Mouse (Mus musculus) adrenal gland, adult 10 weeks (tissue): ENCODE measurements around the gene Egfem1. TPM values are rescaled to one million over a fixed set of nuclear protein-coding genes. Genes with fewer than 3 reads are reported as not detected.

ENCODE experiments used
- polyA plus RNA-seq: library from polyadenylated mRNA; stranded (reverse); fragments of 350-450 nt; fragmentation: Illumina TruSeq; extraction: RNeasy Lipid Tissue Mini Kit (QIAGEN cat#74804); gene quantifications from one replicate; pipeline ENCODE4 v1.2.3, GENCODE M21; 2014; ENCODE audit warnings: low read depth, low replicate concordance

The Egfem1 gene
- not detected for polyA plus RNA-seq

GRCm38 (mm10) chr3:29081952-29082295, at the start of gene Egfem1:
Gene Egfem1, plus strand, starts transcription at chr3:29082023.

Other genes starting within 250 kb of the Egfem1 start
- gene Gm1527, start 189.4 kb upstream of the Egfem1 start, polyA plus RNA-seq: not detected